Mouse (Mus musculus) stomach, postnatal 0 days (tissue): ENCODE data around the gene Ston2.

ENCODE experiments used
- CTCF ChIP-seq: IDR thresholded peaks from 2 replicates; pipeline ENCODE4 v1.5.1; 2016; ENCODE audit warnings: antibody characterized with exemption, low read depth, mild to moderate bottlenecking, moderate library complexity
- EP300 ChIP-seq: optimal IDR thresholded peaks from 2 replicates; pipeline ENCODE3; 2016; ENCODE audit warnings: antibody characterized with exemption

- TF ChIP-seq CTCF: no peak
- TF ChIP-seq EP300: no peak
Measured at GRCm38 (mm10) chr12:91591191-91591590, 197.0 kb downstream of the Ston2 start.
